Mouse (Mus musculus): ENCODE results near the gene Lsp1.

Gene Lsp1

DNA sequence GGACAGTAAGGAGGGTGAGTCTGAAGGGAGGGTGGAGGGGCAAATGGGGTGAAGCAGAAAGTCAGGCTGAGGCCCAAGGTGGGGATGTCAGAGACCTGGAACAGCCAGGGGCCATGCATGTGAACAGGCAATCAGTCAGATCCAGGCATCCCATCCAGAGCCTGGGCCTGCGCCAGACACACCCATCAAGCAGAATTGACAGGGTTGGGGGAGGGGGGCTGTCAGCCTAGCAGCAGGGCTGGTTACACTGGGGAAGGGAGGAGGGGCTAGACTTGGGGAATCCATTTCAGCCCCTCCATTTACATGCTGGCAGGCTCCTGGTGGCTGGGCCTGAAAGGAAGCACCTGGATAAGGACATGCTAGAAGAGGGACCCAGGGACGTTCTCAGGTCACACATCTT lies 45.3 kb downstream of the Lsp1 start:
- DNase-seq (ENCODE audit: low spot score in 2 of 2): no peak

DNA sequence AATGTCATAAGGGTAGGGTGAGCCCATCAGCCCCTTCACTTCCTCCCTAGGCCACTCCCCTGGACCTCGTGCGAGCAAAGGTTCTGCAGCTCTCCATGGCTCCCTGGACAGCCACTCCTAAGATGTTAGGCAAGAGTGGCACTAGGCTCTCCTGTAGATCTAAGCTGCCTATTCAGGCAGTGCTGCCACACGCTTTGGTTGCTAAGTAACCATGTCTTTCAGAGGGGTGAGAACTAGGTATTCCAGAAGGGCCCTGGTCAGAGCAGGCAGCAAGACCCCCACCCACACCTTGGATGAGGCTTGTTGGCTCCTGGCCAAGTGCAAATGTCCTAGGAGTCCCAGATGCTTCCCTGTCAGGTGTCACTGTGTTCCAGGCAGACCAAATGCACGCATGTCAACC lies 45.9 kb downstream of the Lsp1 start:
- no peak for DNase-seq (ENCODE audit: low spot score in 2 of 2)

DNA sequence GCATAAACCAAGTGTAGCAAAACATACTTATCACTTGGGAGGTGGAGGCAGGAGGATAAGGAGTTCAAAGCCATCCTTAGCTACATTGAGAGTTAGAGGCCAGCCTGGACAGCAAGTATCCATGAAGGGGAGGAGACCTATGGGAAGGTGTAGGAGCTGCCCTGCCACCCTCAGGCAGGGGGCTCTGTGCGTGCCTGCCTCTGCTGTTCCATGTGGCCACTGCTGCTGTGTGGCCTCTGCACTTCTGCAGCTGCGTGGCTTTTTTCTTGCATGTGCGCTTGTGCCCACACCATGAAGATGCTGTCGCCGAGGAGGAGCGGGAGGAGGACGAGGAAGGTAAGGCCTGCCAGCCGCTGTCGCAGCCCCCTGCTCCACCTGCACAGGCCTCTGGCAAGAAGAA lies 46.8 kb downstream of the Lsp1 start:
- DNase-seq (ENCODE audit: low spot score in 2 of 2): no peak

DNA sequence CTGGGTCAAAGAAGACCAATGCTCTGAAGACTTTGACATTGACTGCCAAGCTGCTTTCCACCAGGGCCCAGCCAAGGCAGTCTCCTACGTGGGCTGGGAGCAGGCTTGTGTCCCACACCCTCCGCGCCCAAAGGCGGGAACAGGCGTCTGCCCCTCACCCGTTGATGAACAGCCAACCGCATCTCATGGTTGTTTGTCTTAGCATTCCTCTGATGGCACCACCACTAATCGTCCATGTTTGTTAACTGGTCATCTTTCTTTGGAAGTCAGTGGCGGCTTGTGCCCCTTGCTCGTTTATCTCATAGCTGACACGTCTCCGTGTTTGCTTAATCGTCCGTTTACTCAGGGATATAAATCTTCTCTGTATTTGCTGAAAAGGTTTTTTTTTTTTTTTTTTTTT lies 48.9 kb downstream of the Lsp1 start:
- DNase-seq (ENCODE audit: low spot score in 2 of 2): no peak

DNA sequence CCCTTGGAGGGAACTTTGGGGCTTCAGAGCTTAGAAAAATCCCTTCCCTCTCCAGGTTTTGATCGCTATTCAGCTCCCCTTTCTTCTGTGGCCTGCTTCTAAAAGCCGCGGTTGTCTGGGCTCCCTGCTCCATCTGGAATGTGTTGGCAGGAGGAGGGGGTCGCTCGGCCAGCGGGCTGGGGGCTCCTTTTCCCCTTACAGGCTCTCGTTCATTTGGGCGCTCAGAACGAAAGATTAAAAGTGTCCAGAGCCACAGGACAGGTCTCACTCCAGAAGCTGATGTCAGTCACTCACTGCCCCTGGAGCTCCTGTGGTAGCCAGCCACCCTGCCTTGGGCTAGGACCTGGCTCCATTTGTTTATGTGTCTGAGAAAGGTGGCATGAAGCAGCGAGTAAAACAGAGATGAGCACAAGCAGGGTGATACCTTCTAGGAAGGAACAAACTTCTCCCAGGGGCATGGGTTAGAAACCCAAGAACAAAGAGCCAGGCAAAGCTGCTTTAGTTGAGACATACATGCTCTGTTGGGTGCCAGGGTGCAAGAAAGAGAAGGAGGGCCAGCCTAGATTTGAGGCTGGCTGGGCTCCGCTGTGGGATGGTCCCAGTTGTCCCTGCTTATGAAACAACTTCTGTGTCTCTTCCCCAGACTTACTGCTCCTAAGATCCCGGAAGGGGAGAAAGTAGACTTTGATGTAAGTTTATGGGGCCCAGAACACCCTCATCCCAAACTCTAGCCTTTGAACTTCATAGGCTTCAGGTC lies 49.6 kb downstream of the Lsp1 start:
- no peak for DNase-seq (ENCODE audit: low spot score in 2 of 2)

DNA sequence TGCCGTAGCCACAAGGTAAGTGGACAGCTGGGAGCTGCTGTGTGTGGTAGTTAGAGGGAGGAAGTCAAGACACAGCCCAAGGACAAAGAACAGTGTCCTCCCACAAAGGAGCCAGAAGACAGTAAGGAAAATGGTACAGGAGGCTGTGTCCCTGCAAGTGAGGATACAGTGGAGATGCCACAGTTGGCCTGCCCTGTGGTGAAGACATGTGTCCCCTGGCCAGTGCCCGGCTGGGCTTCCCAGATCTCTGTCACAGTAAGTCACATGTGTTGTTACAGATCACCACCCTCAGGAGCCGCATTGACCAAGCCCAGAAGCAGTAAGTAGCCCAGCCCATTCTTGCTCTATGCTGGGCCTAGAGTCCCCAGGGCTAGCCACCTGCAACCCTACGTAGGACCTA lies 53.4 kb downstream of the Lsp1 start:
- no peak for DNase-seq (ENCODE audit: low spot score in 2 of 2)

DNA sequence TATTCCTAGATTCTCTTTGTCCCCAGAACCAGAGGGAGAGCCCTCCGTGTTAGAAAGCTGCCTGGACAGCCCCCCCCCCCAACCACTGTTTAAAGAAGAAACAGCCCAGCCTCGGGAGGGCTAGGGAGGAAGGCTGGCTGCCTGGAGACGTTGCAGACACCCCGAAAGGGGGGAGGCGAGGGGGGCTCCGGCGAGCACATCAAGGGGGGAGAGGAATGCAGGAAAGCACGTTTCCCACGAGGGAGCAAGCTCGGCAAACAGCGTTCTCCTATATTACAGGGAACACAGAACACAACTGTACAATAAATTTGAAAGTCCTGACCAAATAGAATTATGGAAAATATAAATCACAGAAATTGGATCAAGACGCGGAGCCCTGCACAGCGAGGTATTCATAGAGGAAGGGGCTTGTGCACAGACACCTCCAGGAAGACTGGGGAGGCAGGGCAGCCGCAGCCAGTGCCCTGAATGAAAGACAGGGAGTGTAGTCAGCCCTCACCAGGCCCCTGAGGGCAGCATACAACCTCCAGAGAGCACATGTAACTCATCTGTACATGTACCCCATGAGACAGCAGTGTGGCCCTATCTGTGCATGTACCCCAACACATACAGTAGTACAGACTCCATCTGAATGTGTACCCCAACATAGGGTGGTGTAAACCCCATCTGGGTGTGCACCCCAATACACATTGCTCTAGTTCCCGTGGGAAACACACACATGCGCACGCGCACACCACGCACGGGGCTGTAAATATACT lies 55.8 kb downstream of the Lsp1 start:
- DNase-seq (ENCODE audit: low spot score in 2 of 2): no peak

DNA sequence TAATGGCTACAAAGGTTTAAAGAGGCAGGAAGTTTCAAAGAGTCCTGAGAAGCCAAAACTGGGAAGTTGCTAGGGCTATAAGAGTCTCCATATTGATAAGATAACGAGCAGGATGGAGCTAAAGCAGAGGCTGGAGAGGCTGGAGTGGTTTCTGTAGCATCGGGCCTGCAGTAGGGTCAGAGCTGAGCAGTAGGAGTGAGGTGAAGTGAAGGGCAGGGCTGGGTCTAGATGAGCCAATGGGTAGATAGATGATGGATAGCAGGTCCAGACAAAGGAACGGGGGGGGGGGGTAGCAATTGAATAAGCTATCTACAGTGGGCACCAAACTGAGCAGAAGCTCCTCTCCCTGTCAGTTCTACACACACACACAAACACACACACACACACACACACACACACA lies 56.9 kb downstream of the Lsp1 start:
- DNase-seq (ENCODE audit: low spot score in 2 of 2): no peak

DNA sequence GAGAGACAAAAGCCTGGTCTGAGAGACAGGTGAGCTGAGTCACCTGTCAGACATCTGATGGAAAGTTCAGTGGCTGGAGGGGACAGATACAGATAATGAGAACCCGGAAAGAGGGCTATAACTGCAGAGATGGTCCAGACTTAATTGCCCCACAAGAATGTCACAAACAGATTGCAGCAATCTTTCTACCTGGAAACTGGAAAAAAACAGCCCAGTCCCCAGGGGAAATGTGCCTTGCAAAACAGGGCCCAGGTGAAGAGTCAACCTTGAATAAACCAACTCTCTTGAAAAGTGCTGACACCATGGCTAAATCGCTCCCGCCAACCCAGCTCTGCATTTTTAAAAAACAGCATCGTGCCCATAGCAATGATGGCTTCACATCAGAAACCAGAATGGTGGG lies 59.7 kb downstream of the Lsp1 start:
- no peak for DNase-seq (ENCODE audit: low spot score in 2 of 2)

DNA sequence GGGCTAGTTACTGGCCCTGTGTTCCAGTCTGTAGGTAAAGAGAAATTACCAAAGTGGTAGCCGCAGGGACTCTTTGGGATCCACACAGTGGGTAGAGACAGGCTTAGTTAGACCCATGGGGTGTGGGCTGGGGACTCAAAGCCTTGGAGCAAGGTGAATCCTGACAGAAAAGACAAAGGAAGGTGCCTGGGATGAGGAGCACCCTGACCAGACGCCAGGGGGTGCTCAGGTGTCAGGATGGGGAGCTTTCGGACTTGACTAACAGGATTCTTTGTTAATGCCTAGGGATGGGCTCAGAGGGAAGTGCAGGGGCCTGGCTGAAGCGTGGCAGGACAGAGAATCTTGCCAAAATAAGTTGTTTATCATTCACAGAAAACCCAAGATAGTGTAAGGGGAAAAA lies 61.7 kb downstream of the Lsp1 start:
- no peak for DNase-seq (ENCODE audit: low spot score in 2 of 2)

DNA sequence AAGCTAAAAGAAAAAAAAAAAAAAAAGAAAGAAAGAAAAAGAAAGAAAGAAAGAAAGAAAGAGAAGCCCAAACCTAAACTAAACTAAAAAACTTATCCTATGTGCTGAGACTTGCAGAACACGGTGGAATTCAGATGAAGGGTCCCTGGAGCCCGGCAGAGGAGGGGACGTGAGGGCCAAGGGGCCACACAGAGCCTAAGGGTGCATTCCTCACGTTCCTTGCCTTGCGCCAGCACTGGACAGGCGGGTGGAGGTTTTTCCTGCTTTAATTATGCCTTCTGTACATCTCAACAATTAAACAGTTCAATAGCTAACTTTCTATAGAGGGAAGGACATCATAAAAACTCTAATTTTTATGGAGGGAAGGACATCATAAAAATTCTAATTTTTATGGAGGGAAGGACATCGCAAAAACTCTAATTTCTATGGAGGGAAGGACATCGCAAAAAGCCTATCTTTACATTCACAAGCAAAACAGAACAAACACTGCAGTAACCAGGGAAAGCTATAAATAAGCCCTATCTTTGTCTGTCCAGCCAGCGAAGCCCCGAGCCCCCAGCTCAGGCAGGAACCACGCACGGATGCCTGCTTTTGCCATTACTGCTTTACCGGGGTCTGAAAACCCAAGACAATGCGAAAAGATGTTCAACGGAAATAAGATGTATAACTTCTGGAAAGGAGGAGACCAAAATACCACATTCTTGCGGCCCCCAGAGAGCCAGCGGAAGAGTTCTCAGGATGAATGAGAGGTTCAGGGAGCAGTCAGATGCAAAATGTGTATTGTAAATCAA lies 62.8 kb downstream of the Lsp1 start:
- no peak for DNase-seq (ENCODE audit: low spot score in 2 of 2)

DNA sequence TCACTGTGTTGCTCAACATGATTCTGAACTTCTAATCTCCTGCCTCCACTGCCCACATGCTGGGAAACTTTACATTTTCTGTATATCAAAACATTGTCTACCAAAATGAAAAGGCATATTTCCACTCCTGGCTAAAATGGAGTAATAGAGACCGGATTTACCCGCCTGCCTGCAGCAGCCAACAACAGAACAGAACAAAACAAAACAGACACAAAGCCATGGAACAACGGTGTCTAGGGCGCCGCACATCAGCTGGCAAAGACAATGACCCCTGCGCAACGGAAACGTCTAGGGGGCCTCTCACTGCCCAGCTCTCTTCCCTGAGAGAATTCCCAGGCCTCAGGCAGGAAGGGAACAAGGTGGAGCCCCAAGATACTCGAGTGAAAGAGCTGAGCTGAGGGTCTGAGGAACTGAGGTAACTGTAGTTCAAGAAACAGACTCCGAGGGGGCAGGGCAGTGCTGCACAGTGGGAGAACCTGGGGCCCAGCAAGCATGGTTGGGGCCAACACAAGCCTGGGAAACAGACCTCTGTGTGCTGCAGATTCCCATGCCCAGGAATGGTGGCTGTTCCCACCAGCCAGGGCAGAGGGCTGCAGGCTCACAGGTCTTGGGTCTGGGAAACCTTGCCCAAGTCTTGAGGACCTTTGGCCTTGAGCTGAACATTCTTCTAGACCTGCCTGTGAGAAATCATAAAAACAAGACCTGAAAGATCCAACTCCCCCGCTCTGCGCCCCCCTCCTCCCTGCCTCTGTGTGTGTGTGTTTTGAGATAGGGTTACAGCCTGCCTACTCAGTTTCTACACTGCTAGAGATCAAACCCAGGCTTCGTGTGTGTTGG lies 65.0 kb downstream of the Lsp1 start:
- DNase-seq (ENCODE audit: low spot score in 2 of 2): no peak

DNA sequence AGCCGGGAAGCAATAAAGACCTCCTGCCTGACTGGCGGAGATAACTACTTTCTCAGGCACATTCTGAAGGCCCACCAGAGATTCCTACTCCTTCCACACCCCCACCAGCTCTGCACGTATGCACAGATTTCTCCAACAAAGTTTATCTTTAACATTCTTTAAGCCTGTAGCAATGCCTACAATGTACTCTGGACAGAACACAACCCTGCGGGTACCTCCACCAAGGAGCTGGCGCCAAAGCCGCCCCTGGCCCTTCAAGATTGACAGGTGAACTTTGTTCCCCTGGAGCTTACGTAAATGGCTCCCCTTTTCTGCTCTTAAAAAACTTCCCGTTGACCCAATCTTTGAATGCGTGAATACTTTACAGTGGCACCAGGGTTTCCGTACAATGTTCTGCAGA lies 68.7 kb downstream of the Lsp1 start:
- no peak for DNase-seq (ENCODE audit: low spot score in 2 of 2)

DNA sequence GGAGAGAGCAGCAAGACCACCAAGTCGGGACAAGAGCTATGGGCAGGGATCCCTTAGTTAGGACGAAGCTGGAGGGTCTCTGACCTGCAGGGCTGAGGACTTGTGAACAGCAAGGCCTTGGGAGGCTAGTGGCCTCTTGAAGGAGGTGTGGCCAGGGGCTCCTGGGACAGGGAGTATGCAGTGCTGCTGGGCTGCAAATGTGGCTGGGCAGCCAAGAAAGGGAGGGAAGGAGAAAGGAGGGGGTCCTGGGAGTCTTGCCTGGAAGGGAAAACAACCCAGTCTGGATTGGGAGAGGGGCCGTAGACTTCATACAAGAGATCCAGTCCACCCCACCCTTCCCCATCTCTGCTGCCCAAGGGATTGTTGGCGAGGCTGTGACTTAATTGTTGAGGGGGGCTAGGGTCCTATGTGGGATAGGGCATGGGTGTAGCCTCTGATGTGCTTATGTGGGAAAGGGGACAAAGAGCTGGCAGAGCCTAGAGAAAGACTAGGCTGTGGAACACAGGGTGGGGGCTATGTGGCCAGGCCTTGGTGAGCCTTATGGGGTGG lies 71.4 kb downstream of the Lsp1 start:
- no peak for DNase-seq (ENCODE audit: low spot score in 2 of 2)

DNA sequence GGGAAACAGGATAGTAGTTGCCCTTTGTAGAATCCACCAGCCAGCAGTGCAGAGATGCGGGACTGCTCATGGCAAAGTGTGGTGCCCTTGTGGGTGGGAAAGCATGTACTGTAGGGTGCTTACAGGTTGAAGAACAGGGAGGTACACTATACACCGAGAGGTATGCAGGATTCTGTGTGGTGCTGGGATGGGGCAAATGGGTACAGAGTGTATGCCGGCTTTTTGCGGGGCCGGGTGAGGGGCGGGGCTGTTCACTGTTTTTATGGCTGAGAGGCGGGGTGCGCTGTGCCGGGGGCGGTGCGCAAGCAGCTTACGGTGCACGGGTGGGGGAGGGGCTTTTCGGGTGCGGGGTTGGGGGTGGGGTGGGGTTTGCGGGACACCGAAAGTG lies 72.1 kb downstream of the Lsp1 start, which contains the start of gene Mrpl23:
TSS of gene Mrpl23 (plus strand) at position 16 of the 388 bp plus-strand sequence.
- DNase-seq (ENCODE audit: low spot score in 2 of 2): no peak

DNA sequence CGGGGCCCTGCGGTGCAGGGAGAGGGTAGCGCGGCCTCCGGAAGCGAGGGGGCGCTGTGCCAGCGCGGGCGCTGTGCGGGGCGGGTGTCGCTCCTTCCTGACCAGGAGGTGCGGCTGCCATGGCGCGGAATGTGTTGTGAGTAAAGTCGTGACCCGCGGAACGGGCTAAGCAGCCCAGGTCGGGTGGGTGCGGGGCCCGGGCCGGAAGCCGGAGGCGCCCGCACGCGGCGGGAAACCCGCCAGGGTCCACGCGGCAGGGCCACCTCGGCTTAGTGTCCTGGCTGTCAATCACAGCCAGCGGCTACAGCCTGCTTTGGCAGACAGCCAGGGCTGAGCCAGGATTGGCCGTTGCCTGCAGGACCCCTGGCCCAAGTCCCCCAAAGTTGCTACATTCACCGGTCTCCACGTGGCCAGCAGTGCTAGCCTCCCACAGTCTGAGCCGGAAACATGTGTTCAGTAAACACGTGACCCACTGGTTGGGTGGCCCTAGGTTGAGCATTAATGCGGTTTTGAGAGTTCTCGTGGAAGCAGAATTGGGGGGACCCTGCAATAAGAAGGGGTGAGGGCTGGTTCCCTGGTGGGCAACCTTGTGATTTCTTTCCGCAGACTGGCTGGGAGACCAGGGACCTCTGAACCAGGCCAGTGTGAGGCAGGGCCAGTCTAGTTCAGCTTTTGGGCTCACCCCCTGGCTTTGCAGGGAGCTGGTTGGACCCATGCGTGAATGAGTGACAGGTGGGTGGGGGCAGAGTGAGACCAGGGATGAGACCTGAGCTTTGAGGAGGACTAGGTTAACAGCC lies 72.6 kb downstream of the Lsp1 start:
- peak; percentile 80 to 83 for DNase-seq (ENCODE audit: low spot score in 2 of 2)

DNA sequence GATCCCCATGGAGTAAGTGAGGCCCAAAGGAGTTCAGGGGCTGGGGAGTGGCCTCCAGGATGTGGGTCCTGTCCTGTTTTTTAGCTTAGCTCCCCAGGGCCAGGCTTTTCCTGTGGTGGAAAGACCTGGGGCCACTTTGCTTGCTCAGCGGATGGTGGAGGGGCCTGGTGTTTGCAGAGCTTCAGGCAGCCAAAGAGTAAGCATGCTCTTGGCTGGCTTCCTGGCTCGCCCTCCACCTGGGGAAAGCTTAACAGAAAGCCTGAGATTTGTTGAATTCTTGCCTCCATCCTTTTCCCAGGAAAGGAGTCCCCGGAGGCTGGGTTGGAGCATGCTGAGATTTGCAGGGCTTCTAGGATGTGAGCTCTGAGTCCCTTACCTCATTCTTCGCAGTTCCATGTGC lies 74.5 kb downstream of the Lsp1 start:
- no peak for DNase-seq (ENCODE audit: low spot score in 2 of 2)

DNA sequence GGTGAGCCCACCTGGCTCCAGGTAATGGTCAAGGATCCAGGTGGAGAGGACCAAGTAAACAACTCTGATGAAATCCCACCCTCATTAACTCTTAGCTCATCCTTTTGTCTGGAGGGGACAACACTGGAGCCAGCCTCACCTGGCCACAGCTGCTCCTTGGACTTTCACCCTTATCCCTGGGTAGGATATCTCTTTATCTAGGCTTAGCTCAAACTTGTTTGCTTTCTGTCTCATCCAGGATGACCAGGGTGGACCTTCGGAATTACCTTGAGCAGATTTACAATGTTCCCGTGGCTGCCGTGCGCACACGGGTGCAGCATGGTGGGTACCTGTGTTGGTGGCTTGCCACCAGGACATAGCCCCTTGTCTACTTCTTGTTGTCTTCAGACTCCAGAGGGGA lies 75.2 kb downstream of the Lsp1 start:
- no peak for DNase-seq (ENCODE audit: low spot score in 2 of 2)

DNA sequence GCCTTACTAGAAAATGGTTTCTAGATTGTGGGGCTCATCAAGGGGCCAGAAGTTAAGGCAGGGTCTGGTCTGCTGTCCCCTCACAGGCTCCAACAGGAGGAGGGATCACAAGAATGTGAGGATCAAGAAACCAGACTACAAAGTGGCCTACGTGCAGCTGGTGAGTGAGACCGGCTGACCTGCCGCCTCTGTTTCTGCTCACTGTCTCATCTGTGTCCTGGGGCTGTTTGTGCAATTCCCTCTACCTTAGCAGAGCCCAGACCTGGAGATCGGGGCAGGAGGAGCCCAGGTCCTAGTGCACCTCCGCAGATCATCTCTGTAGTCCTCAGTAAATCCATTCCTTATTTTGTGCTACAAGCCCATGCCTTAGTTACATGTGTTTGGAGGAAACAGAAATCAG lies 76.6 kb downstream of the Lsp1 start:
- no peak for DNase-seq (ENCODE audit: low spot score in 2 of 2)

DNA sequence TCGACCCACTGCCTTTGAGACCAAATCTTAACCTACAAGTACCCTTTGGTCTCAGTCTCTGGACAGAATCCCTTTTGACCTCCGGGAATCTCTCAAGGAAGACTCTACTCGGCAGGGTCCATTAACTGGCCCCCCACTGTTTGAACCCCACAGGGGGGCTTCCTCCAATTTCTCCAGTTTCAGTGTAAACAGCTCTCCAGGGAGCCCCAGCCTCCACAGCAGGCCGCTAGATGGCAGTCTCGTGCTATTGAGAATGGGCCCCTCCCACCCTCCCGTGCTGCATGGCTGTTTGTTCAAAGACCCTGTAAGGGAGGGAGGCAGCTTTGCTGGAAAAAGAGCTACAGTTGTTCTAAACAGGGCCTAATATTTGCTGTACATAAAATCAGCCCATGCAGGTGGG lies 77.3 kb downstream of the Lsp1 start:
- DNase-seq (ENCODE audit: low spot score in 2 of 2): peak in 1 of 2 experiments; percentile 57

DNA sequence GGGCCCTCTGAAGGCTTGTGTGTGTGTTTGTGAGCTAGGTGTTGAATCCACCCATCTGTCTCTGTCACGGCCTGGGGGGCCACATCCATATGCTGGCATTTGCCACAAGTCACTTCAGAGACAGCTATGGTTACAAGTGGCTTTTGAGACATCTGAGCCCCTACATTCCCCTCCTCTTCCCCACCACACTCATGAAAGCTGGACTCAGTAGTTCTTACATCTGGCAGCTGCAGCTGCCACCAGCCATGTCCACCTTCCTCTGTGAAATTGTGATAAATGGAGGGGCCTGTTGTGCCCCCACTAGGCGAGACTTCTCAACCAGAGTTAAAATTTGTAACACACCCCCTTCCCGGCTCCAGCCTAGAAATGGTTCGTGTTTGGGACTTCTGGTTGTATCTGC lies 77.7 kb downstream of the Lsp1 start:
- DNase-seq (ENCODE audit: low spot score in 2 of 2): no peak
